In the genomic region with DNA sequence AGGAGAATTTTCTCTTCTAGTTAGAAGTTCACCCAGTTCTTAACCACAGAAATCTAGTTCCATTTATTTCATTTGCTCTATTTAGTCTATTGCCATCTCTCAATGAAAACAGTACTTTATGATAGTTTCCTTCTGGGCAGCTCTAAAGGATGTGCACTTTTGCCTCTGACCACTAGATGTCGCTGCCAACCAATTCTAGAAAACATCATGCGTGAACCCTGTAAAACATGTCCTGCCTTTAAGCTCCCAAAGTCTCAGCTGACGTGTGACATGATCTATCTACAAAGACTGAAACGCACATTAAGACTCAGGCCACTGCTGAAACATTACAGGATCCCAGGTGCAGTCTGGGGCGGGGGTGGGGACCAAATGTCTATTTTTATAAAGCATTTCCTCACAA, we compare ENCODE assay signal across 9 mouse cellular contexts.
A peak's percentile ranks its signal among the peaks of the same experiment; 100 is the strongest.
DNase-seq lines count a peak whose midpoint lies in the region; ATAC-seq and TF ChIP-seq lines count a peak whose summit lies in the region.
"Had no signal": no experiment of that assay in that cellular context is flagged by ENCODE, and none has a peak within 500 bp of the region (broad histone marks: within the 10 kb centered on the region; RNA-seq: fewer than 3 reads in every experiment).

No protein-coding gene starts in this region.

- no peak overlapping the region for H3K4me2 ChIP-seq in embryonic facial prominence, embryonic 11.5 days (ENCODE audit: low read depth, low read length)
- H3K4me2 ChIP-seq: limb, embryonic 13.5 days had no signal

- H3K27ac ChIP-seq in embryonic facial prominence, embryonic 11.5 days (replicated peaks; ENCODE audit: low read depth, low read length), result no peak overlapping the region
- H3K27ac ChIP-seq: limb, embryonic 13.5 days had no signal

- H3K9ac ChIP-seq in embryonic facial prominence, embryonic 11.5 days (replicated peaks; ENCODE audit: low read length), result no peak overlapping the region
- H3K9ac ChIP-seq: limb, embryonic 13.5 days had no signal

- peak; percentile 25 for DNase-seq in G1E (ENCODE audit: low spot score)
- DNase-seq in adrenal gland, postnatal 25 days, result peak; percentile 46
- peak; percentile 84 for DNase-seq in embryonic facial prominence, embryonic 11.5 days (ENCODE audit: low spot score)
- DNase-seq in heart, postnatal 4 days, result peak; percentile 78
- DNase-seq in layer of hippocampus, adult 9-11 months, result peak; percentile 57
- DNase-seq in lung, postnatal 25 days (ENCODE audit: low spot score), result peak; percentile 59
- peak; percentile 52 to 61 for DNase-seq in right cerebral cortex, postnatal 36 days (ENCODE audit: low spot score in 2 of 2)

- H3K27me3 ChIP-seq in G1E (ENCODE audit: insufficient read depth, low read length), result peaks cover 28% of the 10 kb centered on the region
- H3K27me3 ChIP-seq in embryonic facial prominence, embryonic 11.5 days (ENCODE audit: control insufficient read depth, insufficient read depth, low read length), result no peaks in the 10 kb centered on the region
- H3K27me3 ChIP-seq: limb, embryonic 13.5 days had no signal

- no peak; the same call in 1 of the 2 replicates for ATAC-seq in G1E (ENCODE audit: extremely low read depth, insufficient number of reproducible peaks, low FRiP score, poor library complexity, severe bottlenecking)
- ATAC-seq in embryonic facial prominence, embryonic 11.5 days (replicated peaks; ENCODE audit: insufficient number of reproducible peaks, low FRiP score, low TSS enrichment, low read depth), result no peak
- no peak for ATAC-seq in inflammation-experienced regulatory T-cells, adult 6 months

- H3K4me3 ChIP-seq in G1E (ENCODE audit: low read depth, low read length), result no peak overlapping the region
- no peak overlapping the region for H3K4me3 ChIP-seq in embryonic facial prominence, embryonic 11.5 days (ENCODE audit: low read depth, low read length)
- H3K4me3 ChIP-seq: limb, embryonic 13.5 days had no signal

- WGBS in embryonic facial prominence, embryonic 11.5 days, result 3% methylated on average over 5 of the region's 5 CpGs

- peak; percentile 70 for TF ChIP-seq CTCF in G1E (IDR thresholded peaks at IDR 0.05; ENCODE audit: low read depth, low read length)

- H3K36me3 ChIP-seq in G1E (replicated peaks), result no peaks in the 10 kb centered on the region
- H3K36me3 ChIP-seq in embryonic facial prominence, embryonic 11.5 days (replicated peaks; ENCODE audit: control insufficient read depth, insufficient read depth, low read depth, low read length), result no peaks in the 10 kb centered on the region
- H3K36me3 ChIP-seq: limb, embryonic 13.5 days had no signal

- no peaks in the 10 kb centered on the region for H3K9me3 ChIP-seq in G1E (replicated peaks)
- no peaks in the 10 kb centered on the region for H3K9me3 ChIP-seq in embryonic facial prominence, embryonic 11.5 days (replicated peaks; ENCODE audit: control insufficient read depth, low read length)
- H3K9me3 ChIP-seq: limb, embryonic 13.5 days had no signal

- peaks cover 3% of the 10 kb centered on the region; the same call in 1 of the 2 replicates for H3K4me1 ChIP-seq in G1E (ENCODE audit: insufficient read depth, low read depth, low read length)
- H3K4me1 ChIP-seq in embryonic facial prominence, embryonic 11.5 days (ENCODE audit: control insufficient read depth, insufficient read depth, low read length), result no peaks in the 10 kb centered on the region
- H3K4me1 ChIP-seq: limb, embryonic 13.5 days had no signal

Comparison
In these comparisons a context has a peak if more than half of its experiments do, and no peak if none do; other contexts are left out.
1. DNase-seq: peak in every context shown above with its lines; median percentile 84 in embryonic facial prominence, embryonic 11.5 days; 78 in heart, postnatal 4 days; 59 in lung, postnatal 25 days; 57 in layer of hippocampus, adult 9-11 months; 56 in right cerebral cortex, postnatal 36 days; 46 in adrenal gland, postnatal 25 days; 25 in G1E.